12 mouse cellular contexts compared by ENCODE assay signal in genomic region chr1:137620672-137621071, GRCm38 (mm10).
DNase-seq lines count a peak whose midpoint lies in the region; ATAC-seq and TF ChIP-seq lines count a peak whose summit lies in the region.
"Had no signal": no experiment of that assay in that cellular context is flagged by ENCODE, and none has a peak within 500 bp of the region (broad histone marks: within the 10 kb centered on the region; RNA-seq: fewer than 3 reads in every experiment).

No protein-coding gene starts in this region.

- H3K4me2 ChIP-seq in kidney, embryonic 14.5 days (replicated peaks; ENCODE audit: low read depth, low read length): no peak overlapping the region
- no peak overlapping the region for H3K4me2 ChIP-seq in heart, postnatal 0 days (ENCODE audit: low read depth, low read length)
- H3K4me2 ChIP-seq: hindbrain, embryonic 15.5 days had no signal

- H3K9ac ChIP-seq in kidney, embryonic 14.5 days (ENCODE audit: low read depth, low read length): no peak overlapping the region
- H3K9ac ChIP-seq in heart, postnatal 0 days (replicated peaks; ENCODE audit: low read depth, low read length): no peak overlapping the region
- H3K9ac ChIP-seq: hindbrain, embryonic 15.5 days had no signal

- no peaks in the 10 kb centered on the region for H3K9me3 ChIP-seq in kidney, embryonic 14.5 days (ENCODE audit: control insufficient read depth, low read length)
- H3K9me3 ChIP-seq in heart, postnatal 0 days (replicated peaks; ENCODE audit: control insufficient read depth, low read length): no peaks in the 10 kb centered on the region
- H3K9me3 ChIP-seq: hindbrain, embryonic 15.5 days had no signal

- no peaks in the 10 kb centered on the region for H3K4me1 ChIP-seq in kidney, embryonic 14.5 days (ENCODE audit: control insufficient read depth, insufficient read depth, low read length)
- H3K4me1 ChIP-seq in heart, postnatal 0 days (ENCODE audit: control insufficient read depth, insufficient read depth): peaks cover 11% of the 10 kb centered on the region; the same call in 1 of the 2 replicates
- H3K4me1 ChIP-seq: hindbrain, embryonic 15.5 days had no signal

- DNase-seq in kidney, adult 9 months: peak; percentile 13
- DNase-seq in heart, postnatal 0 days (ENCODE audit: low spot score): no peak
- DNase-seq in lung, postnatal 10 days: peak; percentile 15
- no peak for DNase-seq in spleen, postnatal 10 days (ENCODE audit: low spot score in 2 of 2)
- no peak for DNase-seq in urinary bladder, postnatal 25 days (ENCODE audit: low spot score)
- DNase-seq: cerebellum, adult 11-12 months; gastrocnemius, postnatal 14 days; right cerebral cortex, postnatal 4 days had no signal

- 82% methylated on average over 5 of the region's 5 CpGs for WGBS in kidney, embryonic 14.5 days
- WGBS in heart, postnatal 0 days: 58% methylated on average over 5 of the region's 5 CpGs

- no peak for TF ChIP-seq CTCF in heart, postnatal 0 days (IDR thresholded peaks at IDR 0.05; ENCODE audit: low read depth)

- no peak overlapping the region for H3K4me3 ChIP-seq in kidney, embryonic 14.5 days (ENCODE audit: low read length)
- no peak overlapping the region for H3K4me3 ChIP-seq in heart, postnatal 0 days (ENCODE audit: low read depth, low read length)
- H3K4me3 ChIP-seq: hindbrain, embryonic 15.5 days had no signal

- TF ChIP-seq EP300 in heart, postnatal 0 days (IDR thresholded peaks at IDR 0.05; ENCODE audit: low read depth): no peak

- no peaks in the 10 kb centered on the region for H3K36me3 ChIP-seq in kidney, embryonic 14.5 days (ENCODE audit: control insufficient read depth, insufficient read depth, low read length)
- no peaks in the 10 kb centered on the region for H3K36me3 ChIP-seq in heart, postnatal 0 days (replicated peaks; ENCODE audit: control insufficient read depth, insufficient read depth, low read length)
- H3K36me3 ChIP-seq: hindbrain, embryonic 15.5 days had no signal

- no peak for ATAC-seq in kidney, embryonic 14.5 days (ENCODE audit: low FRiP score, low TSS enrichment)
- peak; percentile 77 for ATAC-seq in granulocyte monocyte progenitor cell, adult 5-6 weeks (replicated peaks; ENCODE audit: poor library complexity, severe bottlenecking)
- no peak for ATAC-seq in heart, postnatal 0 days (ENCODE audit: insufficient read depth, low read depth)

- H3K27me3 ChIP-seq in kidney, embryonic 14.5 days (ENCODE audit: control insufficient read depth, insufficient read depth, low read length): no peaks in the 10 kb centered on the region
- H3K27me3 ChIP-seq in heart, postnatal 0 days (ENCODE audit: control insufficient read depth, insufficient read depth, low read length): no peaks in the 10 kb centered on the region
- H3K27me3 ChIP-seq: hindbrain, embryonic 15.5 days had no signal

- no peak overlapping the region for H3K27ac ChIP-seq in kidney, embryonic 14.5 days (ENCODE audit: low read depth, low read length)
- H3K27ac ChIP-seq in heart, postnatal 0 days (ENCODE audit: low read depth): peak overlapping the region; percentile 26; the same call in 1 of the 2 replicates
- H3K27ac ChIP-seq: hindbrain, embryonic 15.5 days; stomach, postnatal 0 days had no signal

Comparison
In these comparisons a context has a peak if more than half of its experiments do, and no peak if none do; other contexts are left out.
1. DNase-seq: peak in kidney, adult 9 months (single experiment) and lung, postnatal 10 days (single experiment); none in heart, postnatal 0 days (single experiment), spleen, postnatal 10 days (0 of 2) and urinary bladder, postnatal 25 days (single experiment).